Mouse (Mus musculus) frontal cortex, postnatal 25 days (tissue): ENCODE measurements around the gene Slc25a13.
A peak's percentile ranks its signal among the peaks of the same experiment; 100 is the strongest.

Source experiments
- DNase-seq, 2 experiments: peaks; one replicate each; pipeline ENCODE4 v3.0.0; 2022; ENCODE audit warnings: low spot score in 2 of 2

The Slc25a13 gene

GRCm38 (mm10) chr6:6038773-6039550 lies 178.0 kb downstream of the Slc25a13 start:
- DNase-seq = no peak

DNA sequence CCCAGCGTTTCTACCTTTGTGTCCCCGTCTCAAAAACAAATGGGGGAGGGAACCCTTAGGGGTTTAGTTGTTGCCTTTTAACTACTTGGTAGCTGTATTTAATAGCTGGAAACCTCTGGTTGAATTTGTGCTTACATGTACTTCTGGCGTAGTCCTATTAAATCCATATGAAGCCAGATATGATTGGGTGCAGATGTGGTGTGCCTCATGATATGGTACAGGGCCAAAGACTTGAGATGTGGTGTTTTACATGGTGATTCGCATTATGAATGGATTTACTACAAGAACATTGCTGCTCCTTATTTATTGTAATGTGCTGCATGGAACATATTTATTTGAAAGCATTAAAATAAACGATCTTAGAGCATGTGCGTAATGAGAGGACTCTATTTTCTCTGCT lies 189.3 kb downstream of the Slc25a13 start:
- no peak for DNase-seq

- DNase-seq = no peak
Measured at GRCm38 (mm10) chr6:6023976-6024375, 193.0 kb downstream of the Slc25a13 start.

GRCm38 (mm10) chr6:6016931-6017330 lies 200.0 kb downstream of the Slc25a13 start:
- no peak for DNase-seq

- DNase-seq = no peak
Measured at GRCm38 (mm10) chr6:6015616-6016015, 201.4 kb downstream of the Slc25a13 start.

- DNase-seq = no peak
Measured at GRCm38 (mm10) chr6:6011364-6011763, 205.6 kb downstream of the Slc25a13 start.

DNA sequence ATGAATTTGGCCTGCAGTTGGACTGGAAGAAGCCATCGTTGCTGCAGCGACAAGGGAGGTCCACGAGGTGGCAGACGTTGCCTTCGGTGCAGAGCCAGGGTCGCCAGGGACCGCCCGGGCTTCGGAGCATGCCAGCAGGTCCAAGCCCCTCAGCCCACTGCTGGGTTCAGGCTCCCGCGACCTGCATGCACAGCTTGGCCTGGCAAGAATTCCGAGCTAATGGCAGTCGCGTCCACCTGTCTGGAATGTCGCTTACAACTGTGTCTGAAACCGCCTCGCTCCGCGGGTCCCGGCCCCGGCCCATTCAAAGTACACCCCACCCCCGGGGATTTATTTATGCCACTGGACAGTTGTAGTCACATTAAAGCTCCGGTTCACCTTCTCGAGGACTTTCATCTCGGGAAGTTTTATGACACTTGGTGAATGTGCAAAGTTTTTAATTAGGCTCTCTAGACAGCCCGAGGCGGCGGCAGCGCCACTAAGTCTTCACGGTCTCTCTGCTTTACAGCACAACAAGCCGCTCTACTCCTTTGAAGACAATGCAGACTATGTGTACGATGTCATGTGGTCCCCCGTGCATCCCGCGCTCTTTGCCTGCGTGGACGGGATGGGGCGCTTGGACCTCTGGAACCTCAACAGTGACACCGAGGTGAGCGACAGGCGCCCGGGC lies 211.1 kb downstream of the Slc25a13 start:
- peak; percentile 60 to 66 for DNase-seq

GRCm38 (mm10) chr6:6004756-6005485 lies 212.1 kb downstream of the Slc25a13 start:
- DNase-seq = no peak

DNA sequence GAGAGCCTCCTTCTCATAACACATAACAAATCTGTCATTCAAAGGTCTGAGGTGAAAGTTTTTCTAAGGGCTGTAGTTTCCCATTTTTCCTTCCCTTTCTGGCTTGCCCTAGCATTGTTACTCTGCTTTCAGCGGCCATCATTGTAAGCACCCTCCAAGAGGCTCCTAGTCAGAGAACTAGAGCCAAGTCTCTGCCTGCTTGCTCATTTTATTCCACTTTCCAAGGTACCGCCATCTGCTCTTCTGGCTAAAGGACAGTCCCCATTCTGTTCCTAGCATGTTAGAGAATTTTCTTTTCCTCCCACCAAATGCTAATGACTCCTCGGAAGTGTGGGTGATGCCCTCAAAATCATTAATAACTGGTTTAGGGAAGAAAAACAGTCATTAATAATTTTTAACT lies 214.9 kb downstream of the Slc25a13 start:
- no peak for DNase-seq

- no peak for DNase-seq
Measured at GRCm38 (mm10) chr6:5997535-5997934, 219.4 kb downstream of the Slc25a13 start.

DNA sequence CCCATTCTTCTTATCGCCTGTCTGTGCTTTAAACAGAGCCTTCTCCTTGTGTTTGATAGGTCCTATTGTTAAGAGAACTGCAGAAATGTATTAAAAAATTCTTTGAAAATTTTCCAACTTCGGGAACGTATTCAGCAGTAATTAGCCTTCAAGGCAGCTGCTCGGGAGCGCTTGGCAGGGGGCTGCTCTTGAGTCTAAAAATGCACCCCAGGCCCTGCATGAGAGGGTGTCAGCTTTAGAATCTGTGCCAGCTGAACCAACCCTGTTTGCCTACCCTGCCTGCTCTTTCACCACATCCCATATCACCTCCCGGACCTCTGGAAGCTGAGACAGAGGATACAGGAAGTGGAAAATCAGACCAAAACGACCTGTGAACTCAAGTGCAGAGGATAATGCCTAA lies 223.9 kb downstream of the Slc25a13 start:
- no peak for DNase-seq

DNA sequence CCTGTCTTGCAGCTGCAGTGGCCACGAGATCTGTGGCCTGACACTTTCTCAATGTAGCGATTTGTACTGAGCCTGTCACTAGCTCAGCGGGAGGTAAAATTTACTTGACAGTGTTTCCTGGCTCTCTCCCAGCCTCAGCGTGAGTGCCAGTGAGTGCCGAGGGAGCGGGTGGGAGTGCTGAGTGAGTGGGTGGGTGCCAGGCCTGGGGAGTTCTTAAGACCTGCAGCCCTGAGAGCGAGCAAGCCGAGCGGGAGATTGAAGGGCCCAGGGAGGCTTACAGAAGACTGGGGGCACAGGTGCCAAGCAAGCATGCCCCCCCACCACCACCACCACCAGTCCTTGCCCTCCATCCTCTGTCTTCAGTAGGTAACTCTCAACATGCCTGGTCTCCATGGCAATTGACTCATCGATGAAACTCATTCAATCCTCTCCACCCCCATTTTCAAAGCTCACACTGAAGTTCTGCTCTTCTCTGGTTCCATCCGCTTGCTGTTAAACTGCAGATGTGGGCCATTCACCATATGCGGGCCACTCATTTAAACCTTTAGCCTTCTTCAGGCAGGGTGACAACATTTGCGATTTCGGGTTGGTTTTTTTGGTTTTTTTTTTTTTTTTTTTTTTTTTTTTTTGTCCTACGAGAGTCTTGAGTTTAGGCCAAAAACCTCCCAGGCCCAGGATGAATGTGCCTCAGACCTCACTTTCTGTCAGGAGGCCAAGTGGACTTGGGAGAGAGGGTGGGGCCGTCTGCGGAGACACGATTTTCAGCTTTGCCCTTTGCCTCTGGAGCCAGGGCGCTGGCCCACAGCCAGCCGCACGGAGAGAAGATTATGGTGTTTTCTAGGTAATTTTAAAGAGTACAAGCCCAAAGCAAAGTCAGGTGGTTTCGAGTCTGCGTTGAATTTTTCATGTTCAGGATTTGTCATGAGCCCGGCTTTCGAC lies 224.9 kb downstream of the Slc25a13 start:
- peak; percentile 35 to 52 for DNase-seq

DNA sequence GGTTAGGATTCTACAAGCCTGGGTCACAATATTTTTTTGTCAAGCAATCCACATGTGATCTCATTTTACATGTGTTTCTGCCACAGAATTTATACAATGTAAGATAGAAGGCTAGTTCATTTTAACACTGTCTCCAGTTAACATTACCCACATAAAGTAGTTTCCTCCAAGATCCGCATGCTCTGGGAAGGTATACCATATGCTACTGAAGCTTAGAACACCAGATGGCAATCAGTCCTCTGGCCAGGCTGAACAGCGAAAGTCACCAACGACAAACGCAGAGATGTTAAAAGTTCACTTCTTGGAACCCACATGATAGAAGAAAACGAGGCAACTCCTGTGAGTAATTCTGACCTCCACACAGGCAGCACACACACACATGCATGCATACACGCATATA lies 225.7 kb downstream of the Slc25a13 start:
- DNase-seq = no peak
